Mouse (Mus musculus) right cerebral cortex, postnatal 36 days (tissue): Measurements from ENCODE around the gene Igsf6.
"Not testable (repeated sequence)": the region's sequence is repeated elsewhere in the genome, so short reads cannot be mapped to it uniquely, and the experiment has no call there.

ENCODE experiments used
- DNase-seq, 2 experiments: peaks; one replicate each; pipeline ENCODE4 v3.0.0; 2022; ENCODE audit warnings: low spot score in 2 of 2, mixed read lengths in 1 of 2

Gene Igsf6

DNA sequence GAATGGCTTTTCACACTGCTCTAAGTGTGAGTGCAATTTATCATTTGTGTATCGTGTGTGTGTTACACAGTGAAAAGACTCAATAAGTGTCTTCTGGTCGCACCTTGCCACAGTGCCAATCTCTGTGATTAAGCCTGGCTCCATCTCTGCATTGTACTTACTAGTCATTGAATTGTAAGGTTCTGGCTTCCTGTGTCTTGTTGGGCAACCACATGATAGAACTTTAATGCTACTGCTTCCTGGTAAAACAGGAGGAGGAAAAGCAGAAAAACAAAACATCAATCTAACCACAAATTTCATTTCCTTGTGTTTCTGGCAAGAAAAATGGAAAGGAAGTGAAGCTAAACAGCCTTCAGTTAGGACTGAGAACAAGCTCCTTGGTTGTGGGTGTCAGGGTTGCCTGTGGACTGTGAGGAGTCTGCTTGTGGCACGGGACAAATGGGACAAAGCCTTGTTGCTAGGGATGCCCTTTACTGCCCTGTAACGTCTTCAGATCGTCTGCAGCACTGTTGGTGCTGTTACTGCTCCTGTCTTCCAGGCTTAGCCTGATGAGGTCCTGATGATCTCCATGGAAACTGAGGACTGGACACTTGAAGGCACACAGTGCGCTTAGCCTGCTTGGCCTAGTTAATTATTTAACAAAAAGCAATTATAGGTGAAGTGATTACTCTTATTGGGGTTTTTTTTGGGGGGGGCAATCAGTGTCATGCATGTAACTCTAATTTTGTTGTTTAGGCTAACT lies 14.7 kb downstream of the Igsf6 start:
- DNase-seq: no peak

DNA sequence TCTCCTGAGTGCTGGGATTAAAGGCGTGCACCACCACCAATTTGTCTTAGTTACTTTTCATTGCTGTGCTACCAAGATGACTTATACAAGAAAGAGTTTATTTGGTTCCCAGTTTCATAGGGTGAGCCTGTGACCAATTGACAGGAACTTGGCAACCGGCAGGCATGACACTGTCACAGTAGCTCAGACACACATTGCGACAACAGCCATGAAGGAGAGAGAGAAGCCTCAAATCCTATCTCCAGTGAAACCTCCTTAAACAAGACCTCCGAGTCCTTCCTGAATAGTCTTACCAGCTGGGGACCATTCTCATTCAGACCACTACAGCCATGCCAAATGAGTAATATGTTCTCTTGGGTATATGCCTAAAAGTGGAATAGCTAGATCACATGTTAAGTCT lies 21.3 kb downstream of the Igsf6 start:
- no peak for DNase-seq

DNA sequence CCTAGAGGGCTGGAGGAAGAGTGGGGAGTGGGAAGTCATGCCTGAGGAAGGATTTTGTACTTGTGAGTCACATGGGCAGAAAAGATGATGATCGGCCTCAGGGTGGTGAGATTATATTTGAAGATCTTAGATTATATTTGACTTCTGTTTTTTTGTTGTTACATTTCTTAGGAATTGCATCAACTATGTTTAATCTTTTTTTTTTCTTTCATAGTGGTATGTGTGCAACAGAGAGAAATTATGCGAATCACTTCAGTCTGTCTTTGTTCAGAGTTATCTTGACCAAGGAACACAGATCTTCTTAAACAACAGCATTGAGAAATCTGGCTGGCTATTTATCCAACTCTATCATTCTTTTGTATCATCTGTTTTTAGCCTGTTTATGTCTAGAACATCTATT lies 26.7 kb downstream of the Igsf6 start:
- DNase-seq: no peak

DNA sequence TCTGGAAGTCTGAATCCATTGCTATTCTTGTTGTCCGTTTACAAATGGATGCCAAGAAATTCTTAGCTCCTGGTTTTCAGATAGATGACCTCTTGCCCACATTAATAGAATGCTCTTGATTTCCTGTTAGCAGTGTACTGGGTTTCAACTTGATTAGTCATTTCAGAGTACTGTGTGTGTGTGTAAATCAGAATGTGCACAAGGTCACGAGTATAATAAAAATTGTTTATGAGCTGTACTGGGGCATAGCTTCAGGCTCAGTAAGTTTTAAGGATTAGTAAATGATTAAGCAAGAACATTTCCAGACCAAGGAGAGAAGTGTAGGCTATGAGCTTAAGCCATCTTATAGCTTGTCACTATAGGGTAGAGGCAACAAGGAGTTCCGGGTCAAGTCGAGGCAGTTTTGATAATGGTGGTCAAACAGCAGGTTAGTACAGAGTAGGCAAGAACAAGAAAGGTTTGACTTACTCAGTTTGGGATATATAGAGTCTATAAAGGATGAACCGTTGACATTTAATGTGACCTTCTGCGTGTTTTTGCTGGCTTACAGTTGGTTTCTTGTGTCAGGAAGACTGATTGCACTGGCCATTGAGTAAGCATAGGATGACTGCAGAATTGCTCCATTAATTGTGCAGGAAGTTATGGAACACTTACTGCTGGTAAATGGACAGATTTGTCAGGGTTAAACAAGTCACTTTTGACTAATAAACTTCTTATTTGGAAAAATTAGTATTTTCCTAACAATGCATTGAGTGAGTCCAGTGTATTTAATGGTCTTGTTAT lies 28.5 kb downstream of the Igsf6 start:
- DNase-seq: no peak

DNA sequence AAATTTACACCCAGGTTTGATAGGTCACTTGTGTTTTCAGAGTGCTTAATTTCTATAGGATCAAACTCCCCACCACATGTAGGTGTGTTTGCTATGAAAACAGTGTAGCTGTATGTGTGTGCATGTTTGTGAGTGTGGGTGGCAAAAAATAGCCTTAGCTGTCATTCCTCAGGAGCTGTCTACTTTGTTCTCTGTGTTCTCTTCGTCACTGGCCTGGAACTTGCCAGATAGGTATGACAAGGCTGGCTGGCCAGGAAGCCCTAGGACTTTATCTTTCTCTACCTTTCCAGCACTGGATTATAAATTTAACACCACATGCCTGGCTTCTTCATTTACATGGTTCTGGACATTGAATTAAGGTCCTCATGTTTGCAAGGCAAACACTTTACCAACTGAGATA lies 30.1 kb downstream of the Igsf6 start:
- DNase-seq: no peak

DNA sequence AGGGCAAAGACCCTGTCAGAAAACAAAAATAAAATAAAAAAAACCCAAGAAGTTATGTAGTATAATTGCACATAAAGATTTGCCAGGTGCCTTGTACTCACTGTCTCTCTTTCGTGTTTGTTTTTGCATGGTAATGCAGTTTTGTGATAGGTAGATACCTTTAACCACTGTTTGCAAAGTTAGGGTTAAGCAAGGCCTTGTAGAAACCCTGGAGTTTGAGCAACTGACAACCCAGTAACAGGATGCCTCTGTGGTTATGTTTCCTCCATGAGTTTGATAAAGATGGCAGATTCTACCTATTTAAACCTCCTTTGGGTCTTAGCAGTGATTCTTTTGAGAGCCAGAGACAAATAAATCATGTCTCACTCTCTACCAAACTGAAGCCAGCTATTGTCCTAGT lies 30.9 kb downstream of the Igsf6 start:
- no peak for DNase-seq

DNA sequence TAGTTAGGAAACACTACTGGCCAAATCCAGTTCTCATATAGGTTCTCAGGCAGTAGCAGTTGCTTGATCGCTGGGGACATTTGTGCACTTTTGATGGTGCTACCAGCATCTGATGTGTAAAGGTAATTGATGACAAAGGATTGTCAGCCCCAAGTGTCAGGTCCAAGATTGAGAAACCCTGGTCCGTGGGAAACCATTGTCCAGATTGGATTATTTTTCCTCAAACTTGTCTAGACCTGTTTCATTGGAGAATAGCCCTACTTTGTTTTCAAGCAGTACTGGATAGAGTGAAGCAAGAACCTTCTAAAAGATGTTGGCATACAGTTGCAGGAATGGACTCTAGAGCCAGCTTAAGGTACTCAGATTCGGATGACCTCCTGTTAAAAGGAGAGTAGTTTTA lies 31.4 kb downstream of the Igsf6 start:
- DNase-seq: no peak

DNA sequence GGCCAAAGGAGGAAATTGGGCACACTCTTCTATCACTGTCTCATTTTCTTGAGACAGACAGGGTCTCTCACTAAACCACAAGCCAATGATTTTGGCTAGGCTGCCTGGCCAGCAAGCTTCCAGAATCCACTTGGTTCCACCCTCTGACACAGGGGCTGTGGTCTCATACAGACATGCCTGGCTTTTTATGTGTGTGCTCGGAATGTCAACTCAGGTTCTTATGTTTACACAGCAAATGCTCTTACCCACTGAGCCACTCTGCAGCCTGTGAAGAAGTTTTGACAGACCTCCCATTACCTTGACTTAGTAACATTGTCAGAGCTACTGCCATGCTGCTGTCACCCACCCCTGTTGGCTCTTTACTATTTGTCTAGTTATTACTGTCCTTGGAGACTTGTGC lies 32.4 kb downstream of the Igsf6 start:
- no peak for DNase-seq

DNA sequence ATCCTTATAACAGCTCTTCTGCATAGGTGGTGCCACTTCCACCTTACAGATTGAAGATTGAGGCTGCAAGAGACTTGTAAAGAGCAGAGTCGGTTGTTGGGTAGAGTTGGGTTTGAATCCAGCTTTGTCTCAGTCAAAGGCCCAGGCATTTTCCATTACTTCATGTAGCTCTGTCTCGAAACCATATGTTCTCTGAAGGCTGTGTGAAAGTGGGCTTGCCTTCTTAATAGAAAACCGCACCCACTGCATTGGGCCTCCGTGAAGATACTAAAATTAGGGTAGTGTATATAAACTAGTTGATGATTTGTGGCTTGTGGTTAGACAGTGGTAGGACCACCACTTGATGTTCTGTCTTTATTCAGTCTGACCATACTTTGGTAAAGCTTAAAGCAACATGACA lies 33.8 kb downstream of the Igsf6 start:
- DNase-seq: no peak

DNA sequence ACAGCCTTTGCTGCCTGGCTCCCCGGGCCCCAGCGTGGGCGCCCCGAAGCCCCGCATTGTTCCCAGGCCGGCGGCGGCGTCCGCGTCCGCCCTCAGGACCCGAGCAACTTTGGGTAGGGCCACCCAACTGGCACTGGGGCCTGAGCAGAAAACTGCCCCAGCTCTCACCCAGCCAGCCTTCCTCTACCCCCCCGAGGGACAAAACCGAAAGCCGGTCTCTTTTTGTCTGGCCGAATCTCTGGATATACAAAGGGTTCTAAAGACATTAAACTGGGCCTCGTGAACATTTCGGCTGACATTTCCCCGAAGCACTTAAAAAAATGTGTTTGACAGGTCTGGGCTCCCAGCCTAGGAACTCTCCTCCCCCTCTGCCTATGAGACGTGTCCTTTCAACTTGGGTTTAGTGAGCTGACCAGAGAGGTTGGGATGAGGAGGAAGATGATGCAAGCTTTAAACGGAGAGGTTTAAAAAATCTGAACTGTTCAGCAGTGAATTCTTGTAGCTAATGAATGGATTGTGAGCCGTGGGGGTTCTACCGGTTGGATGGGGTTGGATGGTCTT lies 39.1 kb downstream of the Igsf6 start:
- DNase-seq: peak in 1 of 2 experiments; percentile 9

DNA sequence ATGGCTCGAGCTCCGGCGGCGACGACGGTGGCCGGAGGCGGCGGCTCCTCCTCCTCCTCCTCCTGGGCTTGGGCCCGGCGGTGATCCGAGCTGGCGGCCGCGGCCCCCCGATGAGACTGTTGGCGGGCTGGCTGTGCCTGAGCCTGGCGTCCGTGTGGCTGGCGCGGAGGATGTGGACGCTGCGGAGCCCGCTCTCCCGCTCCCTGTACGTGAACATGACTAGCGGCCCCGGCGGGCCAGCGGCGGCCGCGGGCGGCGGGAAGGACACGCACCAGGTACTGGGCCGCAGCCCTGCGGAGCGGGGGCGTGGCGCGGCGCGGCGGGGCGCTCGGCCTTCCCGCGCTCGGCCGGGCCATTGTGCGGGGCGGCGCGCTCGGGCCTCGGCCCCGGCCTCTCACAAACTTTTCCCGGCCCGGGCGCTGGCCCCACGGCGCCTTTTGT lies 39.7 kb downstream of the Igsf6 start:
- DNase-seq: peak in 1 of 2 experiments; percentile 38

DNA sequence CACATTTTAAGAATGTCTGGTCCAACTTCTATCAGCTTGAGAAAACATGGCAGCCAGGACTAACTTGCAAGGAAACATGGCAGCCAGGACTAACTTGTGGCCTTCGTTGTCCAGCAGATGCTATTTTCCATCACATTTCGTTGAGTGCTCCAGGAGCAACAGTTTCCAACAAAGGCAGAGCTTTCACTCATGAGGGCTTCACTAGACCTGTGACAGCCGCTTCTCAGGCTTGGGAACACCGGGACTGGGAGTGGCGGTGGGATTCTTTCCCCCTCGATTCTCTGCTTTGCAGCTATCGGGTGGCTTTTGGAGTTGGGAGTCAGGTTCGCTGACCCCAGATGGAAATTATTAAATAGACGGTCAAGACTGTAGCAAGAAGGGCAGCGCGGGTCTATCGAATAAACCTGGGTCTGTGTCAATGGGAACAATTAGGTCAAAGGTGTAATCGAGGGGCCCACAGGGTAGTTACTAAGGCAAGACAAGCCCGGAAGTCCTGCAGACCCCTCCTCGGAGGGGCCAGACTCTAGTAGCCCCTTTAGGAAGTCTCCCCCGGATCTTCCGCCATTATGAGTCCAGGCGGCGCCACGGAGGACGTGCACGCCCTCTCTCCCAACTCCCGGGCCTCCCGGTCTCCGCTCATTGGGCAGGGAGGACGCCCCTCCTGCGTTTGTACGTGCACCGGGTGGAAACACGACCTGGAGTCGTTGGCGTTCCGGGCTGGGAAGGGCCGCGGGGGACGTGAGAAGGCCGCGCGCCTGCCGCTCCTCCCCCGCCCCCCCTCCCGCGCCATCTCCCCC lies 40.3 kb downstream of the Igsf6 start, which contains the start of gene Mettl9:
Gene Mettl9 (plus strand): TSS at position 590 of the 797 bp plus-strand sequence.
- DNase-seq: peak; percentile 85

DNA sequence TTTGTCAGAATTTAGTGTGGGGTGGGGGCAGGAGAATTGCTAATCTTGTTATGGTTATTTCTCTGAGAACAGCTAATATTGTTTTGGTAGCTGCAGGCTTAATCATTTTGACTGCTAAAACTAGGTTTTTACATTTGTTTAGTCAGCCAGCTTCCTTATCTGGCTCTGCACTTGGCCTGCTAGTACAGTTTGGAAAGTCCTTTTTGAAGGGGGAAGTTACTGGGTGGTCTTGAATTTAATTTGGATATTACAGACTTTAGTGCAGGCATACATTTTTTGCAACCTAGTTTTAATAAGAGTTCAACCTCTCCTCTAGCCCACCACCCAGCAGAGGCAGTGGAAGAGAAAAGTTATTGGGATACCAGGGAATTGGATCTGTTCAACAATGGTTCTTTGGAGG lies 44.4 kb downstream of the Igsf6 start:
- not testable (repeated sequence) for DNase-seq

DNA sequence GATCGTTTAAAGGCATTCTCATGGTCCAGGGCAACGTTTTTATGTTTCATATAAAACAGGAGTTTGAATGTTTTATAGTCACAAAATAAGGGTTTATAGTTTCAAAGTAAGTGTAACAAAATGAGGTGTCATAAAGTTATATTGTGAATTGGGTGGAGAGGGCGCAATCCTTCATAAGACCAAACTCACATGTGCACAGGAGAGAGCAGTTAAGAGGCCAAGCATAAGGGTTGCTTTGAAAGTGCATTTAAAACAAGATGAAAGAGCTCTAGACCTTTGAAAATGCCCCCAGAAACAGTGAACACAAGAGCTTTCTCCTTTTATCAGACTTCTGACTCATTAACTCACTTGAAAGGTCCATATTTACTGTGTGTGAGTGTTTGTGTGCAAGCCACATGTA lies 48.1 kb downstream of the Igsf6 start:
- DNase-seq: no peak

DNA sequence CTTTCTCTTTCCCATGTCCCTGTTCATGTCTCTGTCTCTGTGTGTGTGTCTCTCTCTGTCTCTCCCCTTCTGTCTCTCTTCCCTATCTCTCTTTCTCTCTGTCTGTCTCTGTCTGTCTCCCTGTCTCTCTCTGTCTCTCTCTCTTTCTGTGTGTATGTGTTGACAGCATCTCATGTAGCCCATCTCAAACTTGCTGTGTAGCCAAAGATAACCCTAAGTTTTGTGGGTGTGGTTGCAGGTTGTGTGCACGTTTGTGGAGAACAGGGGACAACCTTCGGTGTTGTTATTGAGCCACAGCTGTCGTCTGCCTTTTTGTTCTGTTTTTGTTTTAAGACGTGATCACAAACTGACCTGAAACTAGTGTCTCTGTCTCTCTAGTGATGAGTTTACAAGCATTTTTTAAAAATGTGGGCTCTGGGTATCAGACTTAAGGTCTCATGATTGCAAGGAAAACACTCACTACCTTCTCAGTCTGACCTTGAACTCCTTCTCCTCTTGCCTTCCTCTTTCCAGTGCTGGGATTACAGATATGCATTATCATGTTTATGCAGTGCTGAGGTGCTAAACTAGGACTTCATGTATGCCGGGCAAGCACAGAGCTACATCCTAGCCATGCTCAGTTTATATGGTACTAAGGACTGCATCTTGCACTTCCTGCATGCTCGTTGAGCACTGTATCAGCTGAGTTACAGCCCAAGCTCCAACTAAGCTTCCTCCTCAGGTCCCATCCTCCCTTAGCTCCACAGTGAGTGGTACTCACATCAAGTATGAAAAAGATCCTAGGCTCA lies 49.0 kb downstream of the Igsf6 start:
- no peak for DNase-seq

DNA sequence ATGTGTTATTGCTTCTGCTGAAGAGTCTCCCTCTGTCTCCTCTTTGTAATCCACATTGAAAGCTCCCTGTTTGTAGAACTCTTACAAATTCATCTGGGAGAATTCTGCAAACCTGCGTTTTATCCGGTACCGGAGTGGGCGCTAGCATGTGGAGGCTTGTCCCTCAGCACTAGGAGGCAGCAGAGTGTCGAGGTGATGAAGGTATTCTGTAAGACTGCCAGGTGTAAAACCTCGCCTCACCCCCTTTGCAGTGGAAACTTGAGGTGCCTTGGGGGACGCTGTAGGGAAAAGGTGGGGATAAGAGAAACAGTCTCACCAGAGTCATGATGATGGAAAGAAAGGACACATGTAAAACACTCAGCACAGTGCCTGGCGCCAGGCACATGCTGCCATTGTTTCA lies 54.1 kb downstream of the Igsf6 start:
- DNase-seq: peak in 1 of 2 experiments; percentile 4

DNA sequence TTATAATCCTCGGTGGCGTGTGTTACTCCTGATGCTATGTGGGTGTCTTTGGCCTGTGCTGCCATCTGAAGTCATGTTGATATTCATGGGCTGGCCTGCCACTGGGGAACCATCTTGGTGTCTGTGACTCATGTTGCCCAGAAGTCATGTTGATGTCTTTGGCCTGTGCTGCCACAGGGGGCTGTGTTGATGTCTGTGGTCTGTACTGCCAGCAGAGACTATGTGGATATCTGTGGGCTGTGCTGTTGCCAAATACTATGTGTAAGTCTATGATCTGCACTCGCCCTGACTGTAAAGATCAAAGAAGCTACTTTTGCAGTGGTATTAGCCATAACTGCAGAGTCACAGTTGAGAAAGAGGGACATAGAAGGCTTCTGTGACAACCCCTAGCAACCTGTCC lies 55.6 kb downstream of the Igsf6 start:
- DNase-seq: no peak

DNA sequence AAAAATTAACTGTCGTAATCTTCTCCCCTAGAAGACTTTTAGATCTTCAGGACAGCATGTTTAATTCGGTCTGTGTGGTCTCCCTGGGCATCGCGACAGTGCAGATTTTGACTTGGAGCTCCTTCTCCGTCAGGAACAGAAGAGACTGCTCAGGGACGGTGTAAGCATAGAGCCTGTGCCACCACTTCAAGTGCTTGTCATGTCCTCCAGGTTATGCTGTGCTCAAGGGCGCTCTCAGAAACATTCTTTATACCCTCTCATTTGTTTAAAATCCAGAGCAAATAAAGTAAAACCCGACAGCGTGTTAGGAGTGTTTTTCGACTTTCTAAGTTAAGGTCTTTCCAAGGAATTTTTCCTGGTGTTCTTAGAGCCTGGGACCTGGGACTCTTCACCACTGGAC lies 59.9 kb downstream of the Igsf6 start:
- DNase-seq: no peak
